Mouse (Mus musculus): Measurements from ENCODE around the gene Tm7sf2.
A peak's percentile ranks its signal among the peaks of the same experiment; 100 is the strongest.

The Tm7sf2 gene

GRCm38 (mm10) chr19:6069851-6070250 lies 1.7 kb upstream of the Tm7sf2 start:
- DNase-seq (ENCODE audit: low read depth): no peak

- no peak for DNase-seq (ENCODE audit: low read depth)
These were observed 778 bp upstream of the Tm7sf2 start for GRCm38 (mm10) chr19:6068951-6069350.

- peak; percentile 91 for DNase-seq (ENCODE audit: low read depth)
These were observed 1.0 kb downstream of the Tm7sf2 start for GRCm38 (mm10) chr19:6067011-6067723.

- DNase-seq (ENCODE audit: low read depth): no peak
These were observed 1.6 kb downstream of the Tm7sf2 start for GRCm38 (mm10) chr19:6066571-6066970.

- no peak for DNase-seq (ENCODE audit: low read depth)
These were observed 5.1 kb downstream of the Tm7sf2 start for GRCm38 (mm10) chr19:6063081-6063480.

GRCm38 (mm10) chr19:6062418-6062817 lies 5.8 kb downstream of the Tm7sf2 start:
- DNase-seq (ENCODE audit: low read depth): no peak

GRCm38 (mm10) chr19:6061641-6062302 lies 6.4 kb downstream of the Tm7sf2 start:
- peak; percentile 86 for DNase-seq (ENCODE audit: low read depth)

GRCm38 (mm10) chr19:6061021-6061533 lies 7.1 kb downstream of the Tm7sf2 start, which contains the start of gene Znhit2:
Znhit2 (plus strand) TSS chr19:6061192.
- peak; percentile 95 for DNase-seq (ENCODE audit: low read depth)

GRCm38 (mm10) chr19:6058966-6059365 lies 9.2 kb downstream of the Tm7sf2 start:
- no peak for DNase-seq (ENCODE audit: low read depth)

- DNase-seq (ENCODE audit: low read depth): peak; percentile 29
These were observed 9.7 kb downstream of the Tm7sf2 start for GRCm38 (mm10) chr19:6058513-6058912.

- peak; percentile 98 for DNase-seq (ENCODE audit: low read depth)
These were observed 10.7 kb downstream of the Tm7sf2 start, which contains the start of the genes Mrpl49 and Fau for GRCm38 (mm10) chr19:6057313-6058096. Mrpl49 (minus strand) TSS chr19:6057785. Fau (plus strand) TSS chr19:6057844.

- DNase-seq (ENCODE audit: low read depth): no peak
These were observed 11.5 kb downstream of the Tm7sf2 start for GRCm38 (mm10) chr19:6056696-6057095.

- DNase-seq (ENCODE audit: low read depth): peak; percentile 44
These were observed 13.9 kb downstream of the Tm7sf2 start for GRCm38 (mm10) chr19:6054296-6054695.

- DNase-seq (ENCODE audit: low read depth): no peak
These were observed 15.7 kb downstream of the Tm7sf2 start for GRCm38 (mm10) chr19:6052516-6052915.

- no peak for DNase-seq (ENCODE audit: low read depth)
These were observed 19.3 kb downstream of the Tm7sf2 start for GRCm38 (mm10) chr19:6048681-6049410.

GRCm38 (mm10) chr19:6047899-6048166 lies 20.3 kb downstream of the Tm7sf2 start:
- DNase-seq (ENCODE audit: low read depth): no peak

- DNase-seq (ENCODE audit: low read depth): no peak
These were observed 20.8 kb downstream of the Tm7sf2 start for GRCm38 (mm10) chr19:6047154-6047898.

- peak; percentile 98 for DNase-seq (ENCODE audit: low read depth)
These were observed 21.6 kb downstream of the Tm7sf2 start, which contains the start of gene Syvn1 for GRCm38 (mm10) chr19:6046294-6047153. Syvn1 (plus strand) TSS chr19:6046576.

GRCm38 (mm10) chr19:6045366-6046293 lies 22.5 kb downstream of the Tm7sf2 start:
- peak; percentile 85 for DNase-seq (ENCODE audit: low read depth)

All from 416B (cell line).